Mouse (Mus musculus): ENCODE measurements at regions not wholly inside any gene's neighbourhood (a gene's known extent, or its start where the extent isn't known, plus 50 kb on each side); places are given as distances from the start of the nearest gene placed in this dataset.

DNA sequence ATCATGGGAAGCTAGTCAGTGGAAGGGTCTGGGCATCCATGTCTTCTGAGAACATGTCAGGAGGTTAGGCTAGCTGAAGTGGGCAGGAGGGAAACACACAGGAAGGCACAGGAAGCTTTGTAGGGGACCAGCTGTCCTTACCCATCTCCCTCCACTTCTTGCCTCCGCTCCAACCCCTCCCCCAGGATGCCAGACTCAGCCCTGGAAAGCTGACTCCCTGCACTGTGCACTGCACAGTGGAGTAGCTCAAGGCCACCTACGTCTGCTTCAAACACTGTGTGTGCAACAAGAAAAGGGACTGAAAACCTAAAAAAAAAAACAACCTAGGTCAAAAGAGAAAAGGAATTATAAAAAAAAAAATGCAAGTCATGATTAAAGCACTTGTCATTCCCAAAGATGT lies 97.3 kb downstream of the Zfp706 start:
- Histone ChIP-seq H3K4me1 (ENCODE audit: control insufficient read depth, insufficient read depth, low read length) (no peaks in the 10 kb centered on the region), H3K9me3 (ENCODE audit: control insufficient read depth, low read length) (no peaks in the 10 kb centered on the region), H3K27me3 (ENCODE audit: control insufficient read depth, insufficient read depth, low read length) (no peaks in the 10 kb centered on the region), H3K4me2 (ENCODE audit: low read depth, low read length) (no peak overlapping the region), H3K4me3 (ENCODE audit: low read depth, low read length) (no peak overlapping the region), H3K27ac (ENCODE audit: low read depth, low read length) (no peak overlapping the region), H3K36me3 (ENCODE audit: control insufficient read depth, insufficient read depth, low read length) (no peaks in the 10 kb centered on the region), H3K9ac (replicated peaks; ENCODE audit: low read depth, low read length) (no peak overlapping the region)
- WGBS, result 81% methylated on average over 2 of the region's 2 CpGs
- no peak for ATAC-seq (ENCODE audit: low read depth)

GRCm38 (mm10) chr15:36909494-36909893 lies 98.1 kb downstream of the Zfp706 start:
- WGBS, result 94% methylated on average over 3 of the region's 3 CpGs
- Histone ChIP-seq H3K4me3 (ENCODE audit: low read depth, low read length) (no peak overlapping the region), H3K27ac (ENCODE audit: low read depth, low read length) (no peak overlapping the region), H3K36me3 (ENCODE audit: control insufficient read depth, insufficient read depth, low read length) (no peaks in the 10 kb centered on the region), H3K27me3 (ENCODE audit: control insufficient read depth, insufficient read depth, low read length) (no peaks in the 10 kb centered on the region), H3K9me3 (ENCODE audit: control insufficient read depth, low read length) (no peaks in the 10 kb centered on the region), H3K4me1 (ENCODE audit: control insufficient read depth, insufficient read depth, low read length) (no peaks in the 10 kb centered on the region), H3K9ac (replicated peaks; ENCODE audit: low read depth, low read length) (no peak overlapping the region), H3K4me2 (ENCODE audit: low read depth, low read length) (no peak overlapping the region)
- no peak for ATAC-seq (ENCODE audit: low read depth)

- no peaks in the 10 kb centered on the region for H3K9me3 ChIP-seq (ENCODE audit: control insufficient read depth, low read length)
- H3K4me2 ChIP-seq (ENCODE audit: low read depth, low read length), result no peak overlapping the region
- H3K36me3 ChIP-seq (ENCODE audit: control insufficient read depth, insufficient read depth, low read length), result no peaks in the 10 kb centered on the region
- no peak overlapping the region for H3K9ac ChIP-seq (replicated peaks; ENCODE audit: low read depth, low read length)
- no peak for ATAC-seq (ENCODE audit: low read depth)
- no peak overlapping the region for H3K4me3 ChIP-seq (ENCODE audit: low read depth, low read length)
- H3K27me3 ChIP-seq (ENCODE audit: control insufficient read depth, insufficient read depth, low read length), result no peaks in the 10 kb centered on the region
- H3K27ac ChIP-seq (ENCODE audit: low read depth, low read length), result no peak overlapping the region
- 90% methylated on average over 5 of the region's 5 CpGs for WGBS
- H3K4me1 ChIP-seq (ENCODE audit: control insufficient read depth, insufficient read depth, low read length), result peaks cover 4% of the 10 kb centered on the region
Observed at GRCm38 (mm10) chr15:36906789-36907188, 100.8 kb downstream of the Zfp706 start.

DNA sequence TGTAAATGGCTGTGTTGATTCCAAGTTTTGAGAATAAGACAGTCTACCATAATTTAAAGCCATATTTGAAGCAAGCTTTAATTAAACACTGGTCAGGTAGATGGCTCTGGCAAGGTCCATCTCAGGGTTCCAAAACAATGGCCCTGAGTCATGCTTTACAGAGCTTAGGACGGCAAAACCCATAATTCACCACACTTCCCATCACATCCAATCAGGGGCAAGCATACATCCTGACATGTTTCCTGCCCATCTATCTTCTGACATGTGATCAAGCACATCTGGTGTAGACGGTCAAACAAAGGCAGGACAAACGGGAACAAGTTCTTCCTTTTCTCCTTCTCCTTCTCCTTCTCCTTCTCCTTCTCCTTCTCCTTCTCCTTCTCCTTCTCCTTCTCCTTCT lies 101.5 kb downstream of the Zfp706 start:
- Histone ChIP-seq H3K4me2 (ENCODE audit: low read depth, low read length) (no peak overlapping the region), H3K9ac (replicated peaks; ENCODE audit: low read depth, low read length) (no peak overlapping the region), H3K27ac (ENCODE audit: low read depth, low read length) (no peak overlapping the region), H3K9me3 (ENCODE audit: control insufficient read depth, low read length) (no peaks in the 10 kb centered on the region), H3K36me3 (ENCODE audit: control insufficient read depth, insufficient read depth, low read length) (no peaks in the 10 kb centered on the region), H3K27me3 (ENCODE audit: control insufficient read depth, insufficient read depth, low read length) (no peaks in the 10 kb centered on the region), H3K4me3 (ENCODE audit: low read depth, low read length) (no peak overlapping the region), H3K4me1 (ENCODE audit: control insufficient read depth, insufficient read depth, low read length) (peaks cover 11% of the 10 kb centered on the region)
- ATAC-seq (ENCODE audit: low read depth), result no peak
- WGBS, result 63% methylated on average over 3 of the region's 3 CpGs

DNA sequence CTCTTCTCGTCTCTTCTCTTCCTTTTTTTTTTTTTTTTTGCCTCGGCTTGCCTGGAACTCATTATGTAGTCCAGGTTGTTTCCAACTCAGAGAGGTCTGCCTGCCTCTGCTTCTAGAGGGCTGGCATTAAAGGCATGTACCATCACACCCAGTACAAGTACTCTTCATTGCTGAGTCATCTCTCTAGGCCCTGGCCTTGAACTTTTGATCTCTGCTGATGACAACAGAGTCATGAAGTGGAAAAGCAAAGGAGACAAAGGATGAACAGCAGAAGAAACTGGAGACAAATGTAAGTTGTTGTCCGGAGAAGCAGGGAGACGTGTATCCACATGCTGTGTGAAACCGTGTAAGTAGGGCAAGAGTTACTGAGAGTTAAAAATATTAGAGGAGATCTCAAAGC lies 103.7 kb downstream of the Zfp706 start:
- no peak for ATAC-seq (ENCODE audit: low read depth)
- WGBS, result 79% methylated on average over 5 of the region's 5 CpGs
- no peak overlapping the region for H3K27ac ChIP-seq (ENCODE audit: low read depth, low read length)

DNA sequence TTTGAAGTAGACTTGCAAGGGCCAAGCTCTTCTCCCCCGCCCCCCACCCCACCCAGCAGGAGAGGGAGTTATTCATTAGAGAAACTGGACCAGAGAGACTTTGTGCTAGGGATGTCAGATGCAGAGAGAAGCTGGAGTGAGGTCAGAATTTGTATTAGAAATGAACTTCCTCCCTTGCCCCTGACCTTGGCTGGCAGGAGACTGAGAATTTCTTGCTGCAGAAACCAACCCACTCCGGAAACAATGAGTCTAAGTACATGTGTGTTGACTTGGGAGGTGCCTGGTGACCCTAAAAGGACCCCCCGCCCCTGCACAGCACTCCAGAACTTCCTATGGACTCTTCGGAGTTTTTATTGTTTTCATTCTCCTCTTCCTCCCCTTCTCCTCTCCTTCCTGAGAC lies 104.3 kb downstream of the Zfp706 start:
- WGBS, result 62% methylated on average over 4 of the region's 4 CpGs
- Histone ChIP-seq H3K4me3 (ENCODE audit: low read depth, low read length) (no peak overlapping the region), H3K9me3 (ENCODE audit: control insufficient read depth, low read length) (no peaks in the 10 kb centered on the region), H3K9ac (replicated peaks; ENCODE audit: low read depth, low read length) (no peak overlapping the region), H3K4me1 (ENCODE audit: control insufficient read depth, insufficient read depth, low read length) (peaks cover 11% of the 10 kb centered on the region), H3K27me3 (ENCODE audit: control insufficient read depth, insufficient read depth, low read length) (no peaks in the 10 kb centered on the region), H3K27ac (ENCODE audit: low read depth, low read length) (no peak overlapping the region), H3K4me2 (ENCODE audit: low read depth, low read length) (no peak overlapping the region), H3K36me3 (ENCODE audit: control insufficient read depth, insufficient read depth, low read length) (no peaks in the 10 kb centered on the region)
- no peak for ATAC-seq (ENCODE audit: low read depth)

More for the DNA sequence above, 103.7 kb downstream of the Zfp706 start:
- Histone ChIP-seq H3K9ac (replicated peaks; ENCODE audit: low read depth, low read length) (no peak overlapping the region), H3K4me2 (ENCODE audit: low read depth, low read length) (no peak overlapping the region), H3K4me3 (ENCODE audit: low read depth, low read length) (no peak overlapping the region), H3K27me3 (ENCODE audit: control insufficient read depth, insufficient read depth, low read length) (no peaks in the 10 kb centered on the region), H3K4me1 (ENCODE audit: control insufficient read depth, insufficient read depth, low read length) (peaks cover 11% of the 10 kb centered on the region), H3K9me3 (ENCODE audit: control insufficient read depth, low read length) (no peaks in the 10 kb centered on the region), H3K36me3 (ENCODE audit: control insufficient read depth, insufficient read depth, low read length) (no peaks in the 10 kb centered on the region)

GRCm38 (mm10) chr15:36901830-36902285 lies 105.7 kb downstream of the Zfp706 start:
- no peak overlapping the region for H3K27ac ChIP-seq (ENCODE audit: low read depth, low read length)
- no peaks in the 10 kb centered on the region for H3K27me3 ChIP-seq (ENCODE audit: control insufficient read depth, insufficient read depth, low read length)
- H3K4me1 ChIP-seq (ENCODE audit: control insufficient read depth, insufficient read depth, low read length), result peaks cover 11% of the 10 kb centered on the region
- H3K4me2 ChIP-seq (ENCODE audit: low read depth, low read length), result 0 out of 2 replicates have a peak overlapping the region, but pooled peaks have one; percentile 3
- no peaks in the 10 kb centered on the region for H3K9me3 ChIP-seq (ENCODE audit: control insufficient read depth, low read length)
- WGBS, result 5% methylated on average over 7 of the region's 7 CpGs
- peak; percentile 97 for ATAC-seq (ENCODE audit: low read depth)
- H3K4me3 ChIP-seq (ENCODE audit: low read depth, low read length), result no peak overlapping the region
- H3K36me3 ChIP-seq (ENCODE audit: control insufficient read depth, insufficient read depth, low read length), result no peaks in the 10 kb centered on the region
- 0 out of 2 replicates have a peak overlapping the region, but pooled peaks have one; percentile 25 for H3K9ac ChIP-seq (replicated peaks; ENCODE audit: low read depth, low read length)

DNA sequence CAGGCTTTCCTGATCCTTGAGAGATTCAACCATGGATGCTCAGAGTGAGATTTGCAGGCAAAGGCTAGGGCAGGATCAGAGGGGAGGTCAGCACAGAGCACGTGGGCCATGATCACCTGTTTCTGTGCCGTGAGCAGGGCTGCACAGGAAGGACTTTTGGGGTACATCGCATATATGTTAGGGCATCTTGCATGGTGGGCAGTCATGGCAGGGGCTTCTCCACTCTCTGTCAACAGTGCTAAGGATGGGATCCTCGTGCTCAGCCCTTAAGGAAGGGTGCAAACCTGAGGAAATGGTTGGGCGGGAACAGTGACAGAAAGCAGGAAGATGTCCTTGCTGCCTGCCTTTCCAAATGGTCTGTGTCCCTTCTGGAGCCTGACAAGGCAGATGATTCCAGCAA lies 106.2 kb downstream of the Zfp706 start:
- Histone ChIP-seq H3K4me1 (ENCODE audit: control insufficient read depth, insufficient read depth, low read length) (peaks cover 11% of the 10 kb centered on the region), H3K36me3 (ENCODE audit: control insufficient read depth, insufficient read depth, low read length) (no peaks in the 10 kb centered on the region), H3K4me2 (ENCODE audit: low read depth, low read length) (0 out of 2 replicates have a peak overlapping the region, but pooled peaks have one; percentile 3), H3K4me3 (ENCODE audit: low read depth, low read length) (no peak overlapping the region), H3K27me3 (ENCODE audit: control insufficient read depth, insufficient read depth, low read length) (no peaks in the 10 kb centered on the region), H3K27ac (ENCODE audit: low read depth, low read length) (no peak overlapping the region), H3K9ac (replicated peaks; ENCODE audit: low read depth, low read length) (0 out of 2 replicates have a peak overlapping the region, but pooled peaks have one; percentile 25), H3K9me3 (ENCODE audit: control insufficient read depth, low read length) (no peaks in the 10 kb centered on the region)
- 63% methylated on average over 5 of the region's 5 CpGs for whole genome bisulfite sequencing
- peak; percentile 33 for ATAC-seq (ENCODE audit: low read depth)

GRCm38 (mm10) chr15:36900940-36901339 lies 106.6 kb downstream of the Zfp706 start:
- no peaks in the 10 kb centered on the region for H3K9me3 ChIP-seq (ENCODE audit: control insufficient read depth, low read length)
- H3K27me3 ChIP-seq (ENCODE audit: control insufficient read depth, insufficient read depth, low read length), result no peaks in the 10 kb centered on the region
- H3K4me1 ChIP-seq (ENCODE audit: control insufficient read depth, insufficient read depth, low read length), result peaks cover 11% of the 10 kb centered on the region
- H3K4me2 ChIP-seq (ENCODE audit: low read depth, low read length), result no peak overlapping the region
- H3K9ac ChIP-seq (replicated peaks; ENCODE audit: low read depth, low read length), result no peak overlapping the region
- H3K4me3 ChIP-seq (ENCODE audit: low read depth, low read length), result no peak overlapping the region
- no peak overlapping the region for H3K27ac ChIP-seq (ENCODE audit: low read depth, low read length)
- ATAC-seq (ENCODE audit: low read depth), result no peak; the same call in 1 of the 2 replicates
- H3K36me3 ChIP-seq (ENCODE audit: control insufficient read depth, insufficient read depth, low read length), result no peaks in the 10 kb centered on the region
- WGBS, result 73% methylated on average over 2 of the region's 2 CpGs
